Mouse (Mus musculus) brain, embryonic 14.5 days (tissue): ENCODE measurements around the gene Ebp. TPM values are rescaled to one million over a fixed set of nuclear protein-coding genes. Genes with fewer than 3 reads are reported as not detected.

ENCODE experiments used
- DNase-seq: peaks from one replicate; pipeline ENCODE4 v3.0.0-alpha.2; 2011; ENCODE audit warnings: low read depth
- CTCF ChIP-seq: fragments of 200-500 bp; IDR thresholded peaks from 2 replicates; pipeline ENCODE4 v1.5.1; 2012; ENCODE audit warnings: inconsistent platforms, mild to moderate bottlenecking, moderate library complexity, borderline replicate concordance; ENCODE audit not compliant: insufficient read depth, insufficient read length; ENCODE audit errors: extremely low read depth
- POLR2A ChIP-seq: fragments of 200-500 bp; IDR thresholded peaks from 2 replicates; pipeline ENCODE4 v1.6.1; 2012; ENCODE audit warnings: mild to moderate bottlenecking, inconsistent platforms, borderline replicate concordance; ENCODE audit not compliant: poor library complexity, insufficient read depth, insufficient read length, severe bottlenecking; ENCODE audit errors: extremely low read depth
- polyA plus RNA-seq: library from polyadenylated mRNA; depleted of rRNA; stranded (reverse); fragments of >200 nt; gene quantifications from 2 replicates; pipeline ENCODE4 v1.2.3, GENCODE M21; 2012; rRNA removed

Gene Ebp
- 20.0 and 23.7 TPM in 2 replicates for polyA plus RNA-seq

DNA sequence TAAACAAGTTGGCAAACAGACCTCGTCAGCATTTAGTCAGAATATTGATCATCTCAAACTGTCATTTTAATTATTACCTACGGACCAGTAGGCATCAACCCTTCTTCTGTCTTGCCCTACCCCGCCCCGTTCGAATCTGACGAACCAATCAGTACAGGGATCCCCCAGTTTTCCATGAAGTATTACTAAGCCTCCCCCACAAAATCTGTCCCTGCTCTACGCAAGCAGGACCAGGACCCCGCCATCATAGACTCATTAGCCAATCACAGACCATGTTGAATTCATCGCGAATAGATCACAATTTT lies at the start of gene Ebp:
TSS of gene Ebp (minus strand) at position 94 of the 305 bp plus-strand sequence.
- DNase-seq = peak; percentile 53
- TF ChIP-seq CTCF (no peak), POLR2A (no peak)

GRCm38 (mm10) chrX:8238804-8239395 lies 45.6 kb upstream of the Ebp start:
- DNase-seq = no peak
- TF ChIP-seq POLR2A (no peak), CTCF (no peak)

DNA sequence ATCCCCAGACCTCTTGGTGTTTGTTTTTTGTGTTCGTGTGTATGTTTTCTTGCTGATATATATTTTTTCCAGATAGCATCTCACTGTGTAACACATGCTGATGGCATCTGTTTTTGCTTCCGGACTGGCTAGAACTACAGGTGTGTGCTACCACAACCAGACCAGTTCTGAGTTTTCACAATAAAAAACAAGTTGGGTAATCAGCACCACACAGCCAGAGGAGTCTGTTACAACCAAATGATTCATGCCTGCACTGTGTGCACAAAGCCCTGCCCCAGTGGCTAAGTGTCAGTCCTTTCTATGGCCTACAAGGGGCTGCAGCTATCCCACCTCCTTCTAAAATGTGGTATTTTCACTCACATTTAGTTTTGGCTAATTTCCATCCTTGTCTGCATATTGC lies 43.4 kb upstream of the Ebp start:
- no peak for DNase-seq
- TF ChIP-seq POLR2A = no peak
- no peak for TF ChIP-seq CTCF

DNA sequence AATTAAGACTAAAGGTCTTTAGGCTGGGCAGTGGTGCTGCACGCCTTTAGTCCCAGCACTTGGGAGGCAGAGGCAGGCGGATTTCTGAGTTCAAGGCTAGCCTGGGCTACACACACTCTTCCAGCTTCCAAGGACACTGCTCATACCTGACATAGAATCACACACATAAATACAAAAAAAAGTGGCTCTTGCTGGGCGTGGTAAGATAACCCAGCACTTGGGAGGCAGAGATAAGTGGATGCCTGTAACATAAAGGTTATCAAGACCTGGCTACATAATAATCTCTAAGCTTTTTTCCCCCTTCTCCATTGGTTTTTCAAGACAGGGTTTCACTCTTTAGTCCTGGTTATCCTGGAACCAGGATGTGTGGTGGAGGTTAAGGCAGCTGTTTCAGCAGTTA lies 40.3 kb upstream of the Ebp start:
- TF ChIP-seq POLR2A (no peak), CTCF (no peak)
- DNase-seq = no peak

- TF ChIP-seq CTCF = no peak
- no peak for TF ChIP-seq POLR2A
- no peak for DNase-seq
These were observed 37.0 kb upstream of the Ebp start for GRCm38 (mm10) chrX:8230272-8230671.

DNA sequence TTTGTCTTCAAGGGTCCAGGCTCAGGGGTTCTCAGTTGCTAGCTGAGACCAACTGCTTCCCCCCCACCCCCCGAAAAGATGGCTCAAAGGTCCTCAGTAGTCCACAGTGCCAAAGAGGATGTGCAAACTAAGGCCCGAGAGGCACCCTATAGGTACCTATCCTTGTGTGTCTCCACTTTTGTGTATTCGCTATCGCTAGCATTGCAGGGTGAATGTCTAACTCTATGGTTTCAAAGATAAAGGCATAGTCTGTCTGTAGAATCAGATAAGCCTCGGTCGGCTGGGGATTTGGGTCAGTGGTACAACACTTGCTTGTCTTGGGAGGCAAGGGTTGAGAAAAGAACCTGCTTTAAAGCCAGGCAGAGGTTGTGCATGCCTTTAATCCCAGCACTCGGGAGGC lies 30.2 kb upstream of the Ebp start:
- TF ChIP-seq POLR2A (no peak), CTCF (no peak)
- DNase-seq = no peak

DNA sequence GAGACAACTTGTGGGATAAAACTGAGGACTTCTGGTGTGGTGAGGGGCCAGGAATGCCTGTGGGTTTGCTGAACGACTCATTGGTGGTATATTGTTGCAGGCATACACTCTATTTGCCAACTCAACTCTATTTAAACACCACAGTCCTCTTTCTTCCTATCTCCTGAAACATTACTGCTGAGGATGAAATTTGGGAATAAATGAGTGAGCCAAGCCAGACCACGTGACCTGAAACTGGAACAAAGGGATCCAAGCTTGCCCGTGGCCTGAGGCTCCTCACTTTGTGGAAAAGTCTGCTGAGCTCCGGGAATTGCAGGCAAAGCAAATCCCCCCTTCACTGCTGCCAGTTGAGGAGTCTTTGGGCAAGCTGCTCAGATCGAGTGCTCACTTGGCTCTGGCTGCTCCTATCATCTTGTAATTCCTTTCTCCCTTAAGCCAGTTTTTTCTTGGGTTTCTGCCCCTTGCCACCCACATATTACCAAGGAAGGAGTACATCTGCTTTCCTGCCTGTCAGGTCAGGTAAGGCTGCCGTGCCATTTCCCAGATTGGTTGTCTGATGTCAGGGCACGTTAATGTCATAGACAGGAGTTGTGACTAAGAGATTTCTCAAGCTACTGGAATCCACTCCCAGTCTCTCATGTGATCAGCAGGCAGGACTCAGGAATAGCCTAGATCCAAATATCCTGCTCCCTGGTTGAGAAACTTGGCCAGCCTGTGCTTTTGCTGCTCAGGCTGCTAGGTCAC lies 29.5 kb upstream of the Ebp start:
- peak; percentile 1 for DNase-seq
- TF ChIP-seq CTCF = no peak
- TF ChIP-seq POLR2A = no peak

- DNase-seq = peak; percentile 18
- TF ChIP-seq POLR2A (no peak), CTCF (no peak)
These were observed 29.0 kb upstream of the Ebp start for GRCm38 (mm10) chrX:8222296-8222677.

DNA sequence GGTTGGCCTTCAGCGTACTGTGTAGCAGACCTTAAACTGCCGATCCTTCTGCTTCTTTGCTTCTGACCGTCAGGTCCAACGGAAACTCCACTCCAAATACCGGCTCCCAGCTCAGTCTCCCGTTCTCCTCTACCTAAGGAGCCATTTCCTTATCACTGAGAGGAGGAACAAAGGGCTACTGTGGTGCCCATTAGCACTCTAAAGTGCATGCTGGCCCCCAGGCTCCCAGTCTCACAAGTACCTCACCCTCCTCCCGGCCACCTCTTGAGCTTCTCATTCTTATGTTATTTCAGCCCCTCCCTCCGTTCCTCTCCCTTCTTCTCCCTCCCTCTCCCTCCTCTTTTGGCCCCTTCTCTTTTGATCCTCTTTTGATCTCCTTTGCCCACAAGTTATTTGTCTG lies 26.3 kb upstream of the Ebp start:
- TF ChIP-seq POLR2A = no peak
- no peak for TF ChIP-seq CTCF
- no peak for DNase-seq

- no peak for TF ChIP-seq POLR2A
- no peak for TF ChIP-seq CTCF
- no peak for DNase-seq
These were observed 24.8 kb upstream of the Ebp start for GRCm38 (mm10) chrX:8218114-8218513.

DNA sequence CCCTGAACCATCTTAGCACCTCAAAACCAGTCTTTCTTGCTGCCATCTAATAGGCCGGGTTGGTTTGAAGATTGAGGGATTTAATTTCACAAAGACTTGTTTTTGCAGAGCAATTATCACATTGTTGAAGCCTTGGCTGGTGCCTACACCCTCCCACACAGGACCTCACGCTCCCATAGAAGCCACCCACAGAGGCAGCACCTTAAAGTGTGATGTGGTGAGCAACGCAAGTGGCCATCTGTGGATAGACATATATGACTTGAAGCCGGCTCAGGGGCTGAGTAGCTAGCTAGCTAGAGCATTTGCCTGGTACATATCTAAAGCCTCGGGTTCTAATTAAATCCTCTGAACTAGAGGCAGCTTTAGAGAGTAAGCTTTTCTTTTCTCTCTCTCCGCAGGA lies 24.1 kb upstream of the Ebp start:
- no peak for TF ChIP-seq CTCF
- no peak for DNase-seq

DNA sequence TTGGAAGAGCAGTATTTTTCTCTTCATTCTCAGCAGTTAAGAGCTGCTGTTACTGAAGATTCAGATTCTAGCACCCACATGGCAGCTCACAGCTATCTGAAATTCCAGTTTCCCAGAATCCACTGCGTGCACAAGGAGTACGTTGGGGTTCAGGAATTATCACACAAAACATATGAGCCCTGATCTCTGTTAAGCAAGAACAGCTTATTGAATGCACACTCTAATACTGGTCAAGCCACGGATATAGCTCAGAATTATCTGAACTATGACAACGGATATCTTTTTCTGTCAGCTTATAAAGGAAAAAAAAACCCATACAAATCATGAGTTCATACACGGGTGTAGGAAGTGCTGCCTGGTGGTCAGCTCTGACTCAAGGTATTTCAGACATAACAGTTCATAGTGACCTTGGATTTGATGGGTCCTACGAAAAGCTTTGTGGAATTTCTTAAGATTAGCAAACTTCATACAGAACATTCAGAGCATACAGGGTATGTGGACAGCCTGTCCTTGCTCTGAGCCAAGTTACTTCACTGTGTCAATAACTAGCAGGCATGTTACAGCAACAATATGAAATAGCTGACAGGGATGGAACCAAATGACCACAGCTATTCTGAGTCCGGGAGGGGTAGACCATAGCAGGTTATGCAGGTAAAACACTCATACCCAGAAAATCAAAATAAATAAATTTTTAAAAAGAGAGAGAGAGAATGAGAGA lies 18.3 kb upstream of the Ebp start:
- no peak for DNase-seq
- no peak for TF ChIP-seq POLR2A
- no peak for TF ChIP-seq CTCF
